Mouse (Mus musculus): ENCODE measurements at regions not wholly inside any gene's neighbourhood (a gene's known extent, or its start where the extent isn't known, plus 50 kb on each side); places are given as distances from the start of the nearest gene placed in this dataset.

DNA sequence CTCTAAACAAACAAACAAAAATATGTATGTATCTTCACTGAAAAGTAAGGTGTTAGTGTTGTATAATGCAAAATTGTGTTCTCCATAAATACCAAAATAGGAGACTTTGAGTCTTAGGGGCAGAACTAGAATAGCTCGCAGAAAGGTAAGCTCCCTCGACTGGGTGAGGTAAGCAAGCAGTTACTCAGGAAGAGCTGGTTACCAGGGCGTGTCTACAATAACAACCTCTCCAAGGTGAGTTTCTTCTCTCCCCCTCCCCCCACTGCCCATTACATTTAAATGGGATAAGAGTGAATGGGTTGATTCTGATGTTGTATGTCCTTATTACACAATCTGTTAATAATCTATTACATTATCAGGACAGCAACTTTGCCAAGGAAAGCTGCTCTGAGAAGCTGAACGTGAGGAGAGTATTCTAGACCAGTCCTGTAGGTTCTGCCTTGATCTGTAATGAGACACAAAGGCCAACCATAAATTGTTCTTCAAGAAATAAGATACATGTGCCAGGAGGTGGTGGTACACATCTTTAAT, 125.2 kb upstream of the Zfand5 start:
- no peak for TF ChIP-seq POLR2A (IDR thresholded peaks at IDR 0.05; ENCODE audit: insufficient read depth, low read depth, low read length)
- no peak for TF ChIP-seq CTCF (IDR thresholded peaks at IDR 0.05)

All from heart, adult 2 months (tissue).